Mouse (Mus musculus) intestine, embryonic 16.5 days (tissue): ENCODE measurements at regions not wholly inside any gene's neighbourhood (a gene's known extent, or its start where the extent isn't known, plus 50 kb on each side); places are given as distances from the start of the nearest gene placed in this dataset.
A peak's percentile ranks its signal among the peaks of the same experiment; 100 is the strongest.

Experiments
- ATAC-seq: fragments of 200-750 bp; cut with Nextera tagmentation; 2 replicates; pipeline ENCODE4 v1.8.0; 2017; ENCODE audit warnings: moderate TSS enrichment, moderate library complexity
- H3K27ac ChIP-seq: fragments of 300-500 bp; sonication (generic); 2 replicates; pipeline ENCODE4 v1.5.1; 2014; ENCODE audit warnings: mild to moderate bottlenecking, low read length
- H3K27me3 ChIP-seq: fragments of 300-500 bp; sonication (generic); replicated peaks from 2 replicates; pipeline ENCODE4 v1.6.1; 2014; ENCODE audit warnings: low read length, control low read depth, mixed read lengths; ENCODE audit not compliant: control insufficient read depth, insufficient read depth
- H3K36me3 ChIP-seq: fragments of 300-500 bp; sonication (generic); 2 replicates; pipeline ENCODE4 v1.6.1; 2014; ENCODE audit warnings: low read length, control low read depth; ENCODE audit not compliant: control insufficient read depth, insufficient read depth
- H3K4me1 ChIP-seq: fragments of 300-500 bp; sonication (generic); 2 replicates; pipeline ENCODE4 v1.6.1; 2014; ENCODE audit warnings: low read length, control low read depth, mixed read lengths; ENCODE audit not compliant: control insufficient read depth, insufficient read depth
- H3K4me2 ChIP-seq: fragments of 300-500 bp; sonication (generic); 2 replicates; pipeline ENCODE4 v1.6.1; 2014; ENCODE audit warnings: low read depth, low read length, control low read depth
- H3K4me3 ChIP-seq: fragments of 300-500 bp; sonication (generic); 2 replicates; pipeline ENCODE4 v1.5.1; 2014; ENCODE audit warnings: mild to moderate bottlenecking, low read length
- H3K9ac ChIP-seq: fragments of 300-500 bp; sonication (generic); 2 replicates; pipeline ENCODE4 v1.6.1; 2014; ENCODE audit warnings: low read depth, low read length
- H3K9me3 ChIP-seq: fragments of 300-500 bp; sonication (generic); 2 replicates; pipeline ENCODE4 v1.6.1; 2016; ENCODE audit warnings: low read length, control low read depth; ENCODE audit not compliant: control insufficient read depth
- WGBS: fragments of 180-500 bp; shearing (Covaris S2); extraction: QIAGEN DNeasy Blood & Tissue Kit; methylation state at CpG from one replicate; pipeline ENCODE4 v1.1.7; 2014; 5-methylcytosine and 5-hydroxymethylcytosine counted together

DNA sequence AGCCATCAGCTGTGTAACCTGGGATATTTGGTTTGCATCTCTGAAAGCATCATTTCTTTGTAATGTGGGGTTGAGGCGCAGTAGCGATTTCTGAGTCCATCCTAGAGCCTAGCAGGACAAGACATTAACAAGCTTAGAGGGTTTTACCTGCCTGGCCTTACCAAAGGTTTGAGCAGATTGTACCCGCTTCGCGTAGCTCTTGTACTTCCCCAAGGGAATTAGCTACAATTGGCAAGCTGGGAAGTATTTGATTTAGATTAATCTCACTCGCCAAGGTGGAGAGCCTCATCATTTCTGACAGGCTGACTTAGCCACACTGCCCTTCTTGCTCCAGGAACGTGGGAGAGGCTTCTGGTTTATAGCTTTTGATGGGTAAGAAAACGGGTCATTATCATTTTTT lies 436.1 kb upstream of the Tle4 start:
- H3K36me3 ChIP-seq, result no peaks in the 10 kb centered on the region
- no peaks in the 10 kb centered on the region for H3K27me3 ChIP-seq
- peaks cover 4% of the 10 kb centered on the region; the same call in 1 of the 2 replicates for H3K4me1 ChIP-seq
- H3K4me3 ChIP-seq, result no peak overlapping the region
- no peaks in the 10 kb centered on the region for H3K9me3 ChIP-seq
- H3K9ac ChIP-seq, result no peak overlapping the region
- H3K4me2 ChIP-seq, result no peak overlapping the region
- no peak overlapping the region for H3K27ac ChIP-seq
- no peak for ATAC-seq
- WGBS, result 67% methylated on average over 8 of the region's 8 CpGs

DNA sequence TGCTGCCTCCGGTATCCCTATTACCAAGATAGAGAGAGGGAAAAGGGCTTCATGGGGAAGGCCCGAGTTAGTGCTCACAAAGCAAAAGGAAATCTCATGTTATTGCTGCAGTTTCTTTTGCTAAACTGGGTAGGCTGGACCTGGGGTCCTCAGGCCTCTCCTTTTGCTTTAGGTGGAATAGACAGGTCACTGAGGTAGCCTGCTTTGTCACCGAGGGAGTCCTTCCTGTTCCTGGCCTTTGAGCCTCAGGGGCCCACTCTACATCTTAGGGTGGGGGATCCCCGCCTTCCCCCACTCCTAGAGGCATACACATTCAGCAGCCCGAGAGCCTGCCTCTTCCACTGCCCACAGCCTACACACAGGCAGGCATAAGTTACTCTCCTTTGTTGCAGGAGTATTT lies 435.5 kb upstream of the Tle4 start:
- H3K4me2 ChIP-seq, result no peak overlapping the region
- H3K9ac ChIP-seq, result no peak overlapping the region
- no peaks in the 10 kb centered on the region for H3K27me3 ChIP-seq
- H3K4me1 ChIP-seq, result peaks cover 4% of the 10 kb centered on the region; the same call in 1 of the 2 replicates
- H3K4me3 ChIP-seq, result no peak overlapping the region
- no peaks in the 10 kb centered on the region for H3K36me3 ChIP-seq
- H3K9me3 ChIP-seq, result no peaks in the 10 kb centered on the region
- 81% methylated on average over 5 of the region's 5 CpGs for WGBS
- ATAC-seq, result no peak
- no peak overlapping the region for H3K27ac ChIP-seq

DNA sequence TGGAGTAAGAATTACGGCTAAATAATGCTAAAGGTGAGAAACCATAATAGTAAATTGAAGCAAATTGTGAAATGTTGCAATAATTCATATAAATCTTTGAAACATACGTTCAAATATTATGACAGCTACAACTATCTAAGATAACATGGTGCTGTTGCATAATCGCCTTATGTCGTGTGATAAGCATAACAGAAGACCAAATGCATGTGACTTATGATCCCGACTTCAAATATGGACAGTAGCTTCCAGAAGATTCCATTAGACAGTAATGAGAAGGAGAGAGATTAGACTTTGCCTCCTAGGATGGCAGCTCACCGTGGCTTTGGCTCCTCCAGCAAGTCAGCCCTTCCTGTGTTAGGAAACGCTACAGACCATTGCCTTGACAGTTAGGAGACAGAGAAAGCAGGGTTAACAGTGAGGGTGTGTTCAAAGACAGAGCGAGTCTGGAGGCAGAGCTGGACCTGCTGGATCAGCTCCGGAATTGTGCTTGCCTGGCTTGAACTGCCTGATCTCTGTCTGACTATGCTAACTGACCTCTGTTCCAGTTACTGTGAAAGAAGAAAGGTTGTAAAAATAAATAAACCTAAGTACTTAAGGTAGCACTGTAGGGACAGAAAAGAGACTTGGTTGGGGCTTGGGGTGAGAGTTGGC lies 434.6 kb upstream of the Tle4 start:
- peak overlapping the region; percentile 54; the same call in 1 of the 2 replicates for H3K27ac ChIP-seq
- no peaks in the 10 kb centered on the region for H3K27me3 ChIP-seq
- WGBS, result 68% methylated on average over 9 of the region's 9 CpGs
- H3K36me3 ChIP-seq, result no peaks in the 10 kb centered on the region
- H3K4me3 ChIP-seq, result no peak overlapping the region
- no peak overlapping the region for H3K9ac ChIP-seq
- peak; percentile 85 for ATAC-seq
- H3K9me3 ChIP-seq, result no peaks in the 10 kb centered on the region
- peaks cover 4% of the 10 kb centered on the region; the same call in 1 of the 2 replicates for H3K4me1 ChIP-seq
- no peak overlapping the region for H3K4me2 ChIP-seq

DNA sequence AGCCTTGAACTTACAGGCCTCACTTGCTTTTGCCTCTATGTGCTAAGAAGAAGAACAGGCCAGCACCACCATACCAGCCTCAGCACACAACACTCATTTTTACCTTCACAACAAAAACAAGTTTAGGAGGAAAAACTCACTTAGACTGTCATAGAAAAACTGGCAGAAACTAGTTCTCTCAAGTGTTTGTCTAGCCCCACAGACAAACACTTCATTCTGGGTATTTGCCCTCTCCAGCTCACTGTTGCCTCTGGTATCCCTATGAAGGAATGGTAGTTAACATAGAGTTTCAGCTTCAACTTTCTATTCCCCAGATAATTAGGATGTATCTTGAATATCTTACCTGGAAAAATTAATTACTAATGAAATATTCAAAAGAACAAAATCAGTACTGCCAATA lies 433.6 kb upstream of the Tle4 start:
- ATAC-seq, result no peak
- H3K4me2 ChIP-seq, result no peak overlapping the region

DNA sequence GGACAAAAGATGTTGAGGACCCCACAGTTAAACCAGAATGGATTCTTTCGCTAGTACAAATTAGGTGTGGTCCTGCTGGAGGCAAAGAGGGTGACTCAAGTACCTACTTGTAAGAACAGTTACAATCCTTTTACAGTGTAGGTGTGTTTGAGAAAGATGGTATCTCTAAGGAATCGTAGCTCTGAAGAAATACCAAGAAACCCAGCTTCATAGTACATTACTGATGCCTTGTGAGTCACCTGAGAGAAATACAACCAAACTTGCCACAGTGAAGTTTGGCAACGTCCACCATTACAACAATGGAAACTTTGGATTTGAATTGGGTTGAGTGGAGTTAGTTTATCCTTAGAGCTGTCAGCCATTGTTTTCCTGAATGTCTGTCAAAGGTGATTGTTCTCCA lies 405.7 kb upstream of the Tle4 start:
- H3K4me1 ChIP-seq, result no peaks in the 10 kb centered on the region
- H3K9me3 ChIP-seq, result no peaks in the 10 kb centered on the region
- H3K9ac ChIP-seq, result no peak overlapping the region
- no peak overlapping the region for H3K4me2 ChIP-seq
- no peak overlapping the region for H3K27ac ChIP-seq
- no peaks in the 10 kb centered on the region for H3K27me3 ChIP-seq
- H3K36me3 ChIP-seq, result no peaks in the 10 kb centered on the region
- no peak overlapping the region for H3K4me3 ChIP-seq
- 68% methylated on average over 3 of the region's 3 CpGs for WGBS
- no peak for ATAC-seq

More for the DNA sequence above, 433.6 kb upstream of the Tle4 start:
- Histone ChIP-seq H3K36me3 (no peaks in the 10 kb centered on the region), H3K4me3 (no peak overlapping the region), H3K9me3 (no peaks in the 10 kb centered on the region), H3K27ac (no peak overlapping the region), H3K27me3 (no peaks in the 10 kb centered on the region), H3K4me1 (peaks cover 4% of the 10 kb centered on the region; the same call in 1 of the 2 replicates), H3K9ac (no peak overlapping the region)

DNA sequence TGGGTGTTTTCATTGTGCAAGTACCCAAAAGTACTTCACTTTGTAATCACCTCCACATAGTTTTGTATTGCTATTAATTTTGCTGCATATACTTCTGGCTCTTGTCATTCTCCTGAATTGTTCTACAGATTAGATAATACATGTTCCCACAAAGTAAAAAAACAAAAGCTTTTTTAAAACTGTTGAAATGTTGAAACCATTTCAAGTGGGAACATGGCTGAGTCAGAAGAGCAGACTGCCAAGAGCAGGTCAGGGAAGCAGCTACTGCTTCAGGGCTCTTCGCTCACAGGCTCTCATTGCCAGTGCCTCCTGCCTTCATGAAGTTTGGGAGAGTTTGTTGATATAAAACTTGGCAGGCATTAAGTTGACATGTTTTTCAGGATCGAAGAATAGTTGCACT lies 395.5 kb upstream of the Tle4 start:
- Histone ChIP-seq H3K9me3 (no peaks in the 10 kb centered on the region), H3K4me1 (no peaks in the 10 kb centered on the region), H3K27ac (no peak overlapping the region), H3K27me3 (no peaks in the 10 kb centered on the region), H3K4me3 (no peak overlapping the region), H3K36me3 (no peaks in the 10 kb centered on the region), H3K9ac (no peak overlapping the region), H3K4me2 (no peak overlapping the region)
- ATAC-seq, result no peak
- 74% methylated on average over 2 of the region's 2 CpGs for WGBS

DNA sequence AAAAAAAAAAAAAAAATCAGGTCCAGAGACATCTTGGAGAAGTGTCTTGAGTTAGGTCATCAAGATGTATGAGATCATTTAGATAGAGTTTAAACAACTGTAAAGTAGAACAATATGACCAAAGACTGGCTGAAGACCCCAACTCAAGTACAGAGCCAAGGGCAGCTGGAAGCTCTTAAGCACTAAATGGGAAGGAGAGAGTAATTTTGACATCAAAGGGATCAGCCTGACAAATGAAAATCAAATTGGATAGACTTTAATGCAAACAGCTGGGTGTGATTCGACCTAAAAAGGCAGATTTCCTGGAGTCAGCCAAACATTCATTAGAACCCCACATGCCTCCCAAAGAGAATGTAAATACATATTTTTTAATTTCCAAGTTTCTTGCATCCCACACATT lies 372.3 kb upstream of the Tle4 start:
- no peak for ATAC-seq
- Histone ChIP-seq H3K4me1 (no peaks in the 10 kb centered on the region), H3K9ac (no peak overlapping the region), H3K27me3 (no peaks in the 10 kb centered on the region), H3K9me3 (no peaks in the 10 kb centered on the region), H3K4me2 (no peak overlapping the region), H3K27ac (no peak overlapping the region), H3K4me3 (no peak overlapping the region), H3K36me3 (no peaks in the 10 kb centered on the region)
- 38% methylated on average over 1 of the region's 1 CpGs for WGBS

DNA sequence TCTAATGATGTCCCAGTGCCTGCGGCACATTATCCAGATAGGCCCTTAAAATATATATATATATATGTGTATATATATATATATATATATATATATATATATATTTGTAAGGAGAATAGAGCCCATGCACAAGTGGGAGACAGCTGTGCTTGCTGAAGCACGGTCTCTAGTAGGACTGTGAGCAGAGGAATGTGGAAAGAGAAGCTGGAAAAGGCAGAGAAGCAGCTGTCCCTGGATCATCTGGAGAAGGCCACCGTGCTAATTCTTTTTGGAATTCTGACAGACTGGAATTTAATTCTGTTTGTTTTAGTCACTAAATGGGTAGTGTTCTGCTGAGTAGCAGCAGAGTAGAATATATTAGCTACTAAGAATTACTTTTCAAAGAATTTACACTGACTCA lies 370.4 kb upstream of the Tle4 start:
- no peaks in the 10 kb centered on the region for H3K4me1 ChIP-seq
- H3K27me3 ChIP-seq, result no peaks in the 10 kb centered on the region
- no peak overlapping the region for H3K9ac ChIP-seq
- H3K27ac ChIP-seq, result no peak overlapping the region
- no peaks in the 10 kb centered on the region for H3K36me3 ChIP-seq
- H3K4me3 ChIP-seq, result no peak overlapping the region
- no peak overlapping the region for H3K4me2 ChIP-seq
- no peaks in the 10 kb centered on the region for H3K9me3 ChIP-seq
- no peak for ATAC-seq
- WGBS, result 69% methylated on average over 3 of the region's 3 CpGs

DNA sequence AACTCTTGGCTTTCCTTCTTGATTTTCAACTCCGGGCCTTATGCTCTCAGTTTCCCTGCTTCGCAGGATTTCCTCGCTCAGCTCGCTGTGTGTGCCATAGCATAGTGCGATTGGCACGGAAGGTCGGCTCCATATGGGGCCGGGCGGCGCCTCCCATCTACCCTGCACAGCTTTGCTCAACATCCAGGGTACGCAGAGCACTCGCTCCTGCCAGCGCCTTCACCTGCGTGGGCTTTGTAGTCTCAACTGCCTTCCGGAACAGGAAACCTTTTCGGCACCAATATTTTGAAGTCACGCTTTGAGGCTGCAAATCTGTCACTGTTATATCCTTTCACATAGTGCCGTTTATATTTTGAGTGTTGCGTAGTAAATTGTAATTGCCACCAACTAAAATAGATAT lies 359.9 kb upstream of the Tle4 start:
- H3K4me3 ChIP-seq, result no peak overlapping the region
- no peaks in the 10 kb centered on the region for H3K4me1 ChIP-seq
- H3K27me3 ChIP-seq, result no peaks in the 10 kb centered on the region
- no peak for ATAC-seq
- WGBS, result 96% methylated on average over 19 of the region's 19 CpGs
- H3K36me3 ChIP-seq, result no peaks in the 10 kb centered on the region
- H3K9ac ChIP-seq, result no peak overlapping the region
- no peaks in the 10 kb centered on the region for H3K9me3 ChIP-seq
- no peak overlapping the region for H3K27ac ChIP-seq
- no peak overlapping the region for H3K4me2 ChIP-seq

DNA sequence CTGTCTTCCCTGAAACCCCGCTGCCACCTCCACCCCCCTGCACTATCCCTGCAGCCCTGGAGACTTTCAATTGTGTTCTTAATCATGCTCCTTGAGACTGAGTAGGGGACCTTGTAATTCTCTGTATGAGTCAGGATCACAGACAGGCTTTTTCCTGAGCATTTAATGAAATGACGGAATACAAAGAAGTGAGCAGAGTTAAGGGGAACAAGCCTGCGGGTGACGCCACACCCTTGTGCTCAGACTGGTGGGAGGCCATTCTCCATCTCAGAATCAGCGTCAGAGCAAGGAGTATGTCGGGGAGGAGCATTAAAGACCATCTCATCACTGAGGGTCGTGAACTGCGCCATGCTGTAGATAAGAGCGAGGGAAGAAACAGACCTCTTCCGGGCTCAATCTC lies 359.3 kb upstream of the Tle4 start:
- no peak for ATAC-seq
- H3K9ac ChIP-seq, result no peak overlapping the region
- WGBS, result 67% methylated on average over 10 of the region's 10 CpGs
- H3K9me3 ChIP-seq, result no peaks in the 10 kb centered on the region
- H3K4me3 ChIP-seq, result no peak overlapping the region
- H3K4me2 ChIP-seq, result no peak overlapping the region
- no peak overlapping the region for H3K27ac ChIP-seq
- no peaks in the 10 kb centered on the region for H3K27me3 ChIP-seq
- H3K36me3 ChIP-seq, result no peaks in the 10 kb centered on the region
- H3K4me1 ChIP-seq, result no peaks in the 10 kb centered on the region
